Mouse (Mus musculus): ENCODE measurements around the gene Triap1. TPM values are rescaled to one million over a fixed set of nuclear protein-coding genes. Genes with fewer than 3 reads are reported as not detected.
"Not testable (repeated sequence)": the region's sequence is repeated elsewhere in the genome, so short reads cannot be mapped to it uniquely, and the experiment has no call there.

Gene Triap1
- total RNA-seq, 2 experiments from 2014 or later = 2.8 to 9.6 TPM

DNA sequence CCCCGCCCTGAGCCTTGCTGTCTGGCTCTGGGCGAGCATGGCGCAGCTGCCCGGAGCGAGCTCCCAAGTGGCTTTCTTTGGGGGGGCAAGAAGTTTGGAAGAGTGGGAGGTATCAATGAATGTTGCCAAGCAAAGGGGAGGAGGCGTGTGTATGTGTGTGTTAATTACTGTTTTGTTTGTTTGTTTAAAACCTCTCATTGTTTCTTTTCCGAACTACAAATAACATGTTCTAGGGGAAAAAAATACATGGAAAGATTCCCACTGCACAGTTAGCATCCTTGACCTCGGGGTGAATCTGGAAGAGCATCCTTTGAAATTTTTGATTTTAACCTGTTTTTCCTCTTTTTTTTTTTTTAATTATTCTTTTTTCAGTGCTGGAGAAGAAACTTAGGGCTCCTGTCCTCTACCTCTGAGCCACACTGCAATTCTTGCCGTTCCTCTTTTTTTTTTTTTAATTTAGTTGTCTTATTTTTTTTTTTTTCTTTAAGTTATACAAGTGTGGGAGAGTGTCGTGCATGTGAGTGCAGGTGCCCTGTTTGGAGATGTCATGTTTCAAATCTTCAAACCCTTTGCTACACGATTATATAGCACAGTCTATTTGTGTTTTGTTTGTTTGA is 33.3 kb downstream of the Triap1 start:
- no peak for ATAC-seq (replicated peaks; ENCODE audit: low FRiP score, poor library complexity, severe bottlenecking)

DNA sequence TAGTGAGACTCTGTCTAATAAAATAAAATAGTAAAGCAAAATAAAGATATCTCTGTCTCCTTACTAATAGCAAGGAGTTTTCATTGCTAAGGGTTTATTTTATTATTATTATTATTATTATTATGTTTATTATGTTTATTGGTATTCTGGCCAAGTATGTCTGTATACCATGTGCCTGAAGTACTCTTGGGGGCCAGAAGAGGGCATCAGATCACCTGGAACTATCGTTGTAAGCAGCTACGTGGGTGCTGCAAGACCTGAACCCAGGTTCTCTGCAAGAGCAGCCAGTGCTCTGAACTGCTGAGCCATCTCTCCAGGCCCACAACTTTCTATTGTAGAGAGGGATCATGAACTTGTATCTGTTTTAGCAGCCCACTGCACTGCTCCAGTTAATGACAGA is 34.4 kb downstream of the Triap1 start:
- ATAC-seq (replicated peaks; ENCODE audit: low FRiP score, poor library complexity, severe bottlenecking) = no peak

DNA sequence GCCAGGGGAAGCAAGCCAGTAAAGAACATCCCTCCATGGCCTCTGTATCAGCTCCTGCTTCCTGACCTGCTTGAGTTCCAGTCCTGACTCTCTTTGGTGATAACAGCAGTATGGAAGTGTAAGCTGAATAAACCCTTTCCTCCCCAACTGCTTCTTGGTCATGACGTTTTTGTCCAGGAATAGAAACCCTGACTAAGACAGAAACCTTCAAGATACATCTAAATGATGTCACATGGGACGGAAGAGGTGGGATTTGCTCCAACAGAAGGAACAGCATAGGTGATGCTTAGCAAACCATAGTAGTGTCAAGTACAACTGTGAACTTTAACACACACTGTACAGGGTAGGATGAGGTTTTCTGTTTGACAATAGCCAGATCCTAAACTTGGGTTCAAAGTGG is 37.9 kb downstream of the Triap1 start:
- ATAC-seq (replicated peaks; ENCODE audit: low FRiP score, poor library complexity, severe bottlenecking) = not testable (repeated sequence)

DNA sequence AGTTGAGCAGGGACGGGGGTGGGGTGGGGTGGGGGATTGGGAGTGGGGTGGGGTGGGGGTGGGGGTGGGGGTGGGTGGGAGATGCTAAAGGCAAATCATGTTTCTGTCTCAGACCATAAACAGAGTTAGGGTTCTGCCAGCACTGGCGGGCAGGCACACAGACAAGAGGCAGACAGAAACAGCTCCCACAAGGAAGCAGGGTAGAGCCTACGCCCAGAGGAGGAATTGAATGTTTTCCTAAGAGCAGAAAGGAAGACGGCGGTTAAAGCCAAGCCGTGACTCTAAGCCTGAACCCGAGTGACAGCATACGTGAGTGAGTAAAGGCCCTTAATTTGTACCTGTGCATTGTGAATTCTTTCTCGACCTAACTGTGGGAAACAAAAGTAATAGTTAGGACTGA is 50.9 kb downstream of the Triap1 start:
- ATAC-seq (replicated peaks; ENCODE audit: low FRiP score, poor library complexity, severe bottlenecking) = no peak

DNA sequence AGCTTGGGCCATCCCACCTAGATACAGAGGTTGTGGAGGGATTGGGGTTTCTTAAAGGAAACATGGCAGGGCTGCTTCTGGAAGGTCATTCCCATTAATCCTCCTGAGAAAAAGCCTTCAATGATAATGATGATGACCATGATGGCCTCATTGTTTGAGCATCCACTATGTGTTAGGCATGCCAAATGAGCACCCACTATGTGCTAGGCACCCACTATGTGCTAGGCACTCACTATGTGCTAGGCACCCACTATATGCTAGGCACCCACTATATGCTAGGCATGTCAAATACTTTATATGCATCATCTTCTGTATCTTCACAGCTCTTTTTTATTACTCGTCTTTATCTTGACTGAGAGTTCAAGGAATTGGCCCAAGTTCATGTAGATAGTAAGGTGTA is 51.9 kb downstream of the Triap1 start:
- no peak for ATAC-seq (replicated peaks; ENCODE audit: low FRiP score, poor library complexity, severe bottlenecking)

Other genes with a start within 250 kb of the Triap1 start
- not detected in 2 replicates for gene Gm10401, start 242.9 kb upstream of the Triap1 start, total RNA-seq (2015; ENCODE audit: low replicate concordance)
- 1.1 TPM in 1 of 2 replicates, not detected in the other for gene Gm10401, start 242.9 kb upstream of the Triap1 start, total RNA-seq (2017; ENCODE audit: low replicate concordance)
- gene Acads, start 221.9 kb upstream of the Triap1 start, total RNA-seq (2015; ENCODE audit: low replicate concordance) = 2.3 and 8.8 TPM in 2 replicates
- 2.3 and 5.7 TPM in 2 replicates for gene Acads, start 221.9 kb upstream of the Triap1 start, total RNA-seq (2017; ENCODE audit: low replicate concordance)
- gene Unc119b, start 206.2 kb upstream of the Triap1 start, total RNA-seq (2015; ENCODE audit: low replicate concordance) = 0.63 and 2.3 TPM in 2 replicates
- 0.60 and 3.5 TPM in 2 replicates for gene Unc119b, start 206.2 kb upstream of the Triap1 start, total RNA-seq (2017; ENCODE audit: low replicate concordance)
- gene Mlec, start 183.0 kb upstream of the Triap1 start, total RNA-seq (2015; ENCODE audit: low replicate concordance) = 43.5 and 51.9 TPM in 2 replicates
- gene Mlec, start 183.0 kb upstream of the Triap1 start, total RNA-seq (2017; ENCODE audit: low replicate concordance) = 34.8 and 42.3 TPM in 2 replicates
- 0.19 TPM in 1 of 2 replicates, not detected in the other for gene Cabp1, start 146.8 kb upstream of the Triap1 start, total RNA-seq (2015; ENCODE audit: low replicate concordance)
- not detected in 2 replicates for gene Cabp1, start 146.8 kb upstream of the Triap1 start, total RNA-seq (2017; ENCODE audit: low replicate concordance)
- gene Pop5, start 105.4 kb upstream of the Triap1 start, total RNA-seq (2015; ENCODE audit: low replicate concordance) = 20.1 and 41.5 TPM in 2 replicates
- 5.9 and 26.6 TPM in 2 replicates for gene Pop5, start 105.4 kb upstream of the Triap1 start, total RNA-seq (2017; ENCODE audit: low replicate concordance)
- gene Rnf10, start 68.3 kb upstream of the Triap1 start, total RNA-seq (2015; ENCODE audit: low replicate concordance) = 505 and 538 TPM in 2 replicates
- gene Rnf10, start 68.3 kb upstream of the Triap1 start, total RNA-seq (2017; ENCODE audit: low replicate concordance) = 1,329 and 1,906 TPM in 2 replicates
- gene Coq5, start 61.6 kb upstream of the Triap1 start, total RNA-seq (2015; ENCODE audit: low replicate concordance) = 1.7 and 2.5 TPM in 2 replicates
- 8.3 and 12.3 TPM in 2 replicates for gene Coq5, start 61.6 kb upstream of the Triap1 start, total RNA-seq (2017; ENCODE audit: low replicate concordance)
- 181 and 187 TPM in 2 replicates for gene Dynll1, start 40.2 kb upstream of the Triap1 start, total RNA-seq (2015; ENCODE audit: low replicate concordance)
- gene Dynll1, start 40.2 kb upstream of the Triap1 start, total RNA-seq (2017; ENCODE audit: low replicate concordance) = 61.4 and 103 TPM in 2 replicates
- 25.5 and 41.1 TPM in 2 replicates for gene Srsf9, start 14.0 kb upstream of the Triap1 start, total RNA-seq (2015; ENCODE audit: low replicate concordance)
- 29.1 and 32.1 TPM in 2 replicates for gene Srsf9, start 14.0 kb upstream of the Triap1 start, total RNA-seq (2017; ENCODE audit: low replicate concordance)
- 15.0 and 18.4 TPM in 2 replicates for gene Gatc, start within 50 bp of the Triap1 start, total RNA-seq (2015; ENCODE audit: low replicate concordance)
- gene Gatc, start within 50 bp of the Triap1 start, total RNA-seq (2017; ENCODE audit: low replicate concordance) = 1.8 and 4.1 TPM in 2 replicates
- gene Cox6a1, start 7.8 kb downstream of the Triap1 start, total RNA-seq (2015; ENCODE audit: low replicate concordance) = 164 and 167 TPM in 2 replicates
- gene Cox6a1, start 7.8 kb downstream of the Triap1 start, total RNA-seq (2017; ENCODE audit: low replicate concordance) = 24.7 and 54.8 TPM in 2 replicates
- not detected in 2 replicates for gene Msi1, start 88.4 kb downstream of the Triap1 start, total RNA-seq (2015; ENCODE audit: low replicate concordance)
- not detected in 2 replicates for gene Msi1, start 88.4 kb downstream of the Triap1 start, total RNA-seq (2017; ENCODE audit: low replicate concordance)
- not detected in 2 replicates for gene Pla2g1b, start 125.0 kb downstream of the Triap1 start, total RNA-seq (2015; ENCODE audit: low replicate concordance)
- not detected in 2 replicates for gene Pla2g1b, start 125.0 kb downstream of the Triap1 start, total RNA-seq (2017; ENCODE audit: low replicate concordance)
- 3.1 and 5.9 TPM in 2 replicates for gene Sirt4, start 143.5 kb downstream of the Triap1 start, total RNA-seq (2015; ENCODE audit: low replicate concordance)
- gene Sirt4, start 143.5 kb downstream of the Triap1 start, total RNA-seq (2017; ENCODE audit: low replicate concordance) = 0.60 and 2.0 TPM in 2 replicates
- gene Pxn, start 165.5 kb downstream of the Triap1 start, total RNA-seq (2015; ENCODE audit: low replicate concordance) = 18.8 and 38.5 TPM in 2 replicates
- 14.8 and 57.5 TPM in 2 replicates for gene Pxn, start 165.5 kb downstream of the Triap1 start, total RNA-seq (2017; ENCODE audit: low replicate concordance)
- 681 and 822 TPM in 2 replicates for gene Rplp0, start 218.2 kb downstream of the Triap1 start, total RNA-seq (2015; ENCODE audit: low replicate concordance)
- gene Rplp0, start 218.2 kb downstream of the Triap1 start, total RNA-seq (2017; ENCODE audit: low replicate concordance) = 339 and 478 TPM in 2 replicates
- 9.4 and 10.9 TPM in 2 replicates for gene Gcn1l1, start 224.0 kb downstream of the Triap1 start, total RNA-seq (2015; ENCODE audit: low replicate concordance)
- 14.2 and 21.3 TPM in 2 replicates for gene Gcn1l1, start 224.0 kb downstream of the Triap1 start, total RNA-seq (2017; ENCODE audit: low replicate concordance)

Measured in erythroblast, adult 5-6 weeks (primary cell).